Mouse (Mus musculus) small intestine, adult 2 months (tissue): ENCODE results near the gene Zfpl1. TPM values are rescaled to one million over a fixed set of nuclear protein-coding genes. Genes with fewer than 3 reads are reported as not detected.

Experiments
- H3K27ac ChIP-seq: fragments of 200-500 bp; 2 replicates; pipeline ENCODE4 v1.5.1; 2012; ENCODE audit warnings: low read depth, low read length, control low read depth, inconsistent platforms; ENCODE audit not compliant: insufficient read depth
- H3K27me3 ChIP-seq: fragments of 200-500 bp; 2 replicates; pipeline ENCODE4 v1.6.1; 2012; ENCODE audit warnings: mild to moderate bottlenecking, moderate library complexity, low read length, inconsistent platforms; ENCODE audit not compliant: control insufficient read depth, insufficient read depth
- H3K36me3 ChIP-seq: fragments of 200-500 bp; 2 replicates; pipeline ENCODE4 v1.6.1; 2012; ENCODE audit warnings: mild to moderate bottlenecking, low read length, control low read depth, inconsistent platforms; ENCODE audit not compliant: control insufficient read depth, insufficient read depth
- H3K4me1 ChIP-seq: fragments of 200-500 bp; 2 replicates; pipeline ENCODE4 v1.6.1; 2012; ENCODE audit warnings: low read length, inconsistent platforms, mixed read lengths; ENCODE audit not compliant: control insufficient read depth, insufficient read depth, insufficient read length
- H3K4me3 ChIP-seq: fragments of 200-500 bp; 2 replicates; pipeline ENCODE4 v1.5.1; 2012; ENCODE audit warnings: low read depth, mild to moderate bottlenecking, control low read depth, inconsistent platforms, low read length, moderate library complexity
- CTCF ChIP-seq: fragments of 200-500 bp; IDR thresholded peaks from 2 replicates; pipeline ENCODE4 v1.5.1; 2012; ENCODE audit warnings: low read depth, mild to moderate bottlenecking, control low read depth, inconsistent platforms, low read length, moderate library complexity, mixed read lengths; ENCODE audit not compliant: insufficient replicate concordance, insufficient read length; ENCODE audit errors: extremely low read depth
- POLR2A ChIP-seq: fragments of 200-500 bp; IDR thresholded peaks from 2 replicates; pipeline ENCODE4 v1.6.1; 2012; ENCODE audit warnings: low read depth, mild to moderate bottlenecking, control low read depth, inconsistent platforms, low read length, moderate library complexity
- WGBS: fragments of 180-500 bp; shearing (Covaris S2); methylation state at CpG from one replicate; pipeline ENCODE4 v1.1.7; 2018; 5-methylcytosine and 5-hydroxymethylcytosine counted together
- polyA plus RNA-seq: library from polyadenylated mRNA; depleted of rRNA; stranded (reverse); fragments of >200 nt; gene quantifications from 2 replicates; pipeline ENCODE4 v1.2.3, GENCODE M21; 2012

Gene Zfpl1
- polyA plus RNA-seq, 1 experiment = 119 TPM

DNA sequence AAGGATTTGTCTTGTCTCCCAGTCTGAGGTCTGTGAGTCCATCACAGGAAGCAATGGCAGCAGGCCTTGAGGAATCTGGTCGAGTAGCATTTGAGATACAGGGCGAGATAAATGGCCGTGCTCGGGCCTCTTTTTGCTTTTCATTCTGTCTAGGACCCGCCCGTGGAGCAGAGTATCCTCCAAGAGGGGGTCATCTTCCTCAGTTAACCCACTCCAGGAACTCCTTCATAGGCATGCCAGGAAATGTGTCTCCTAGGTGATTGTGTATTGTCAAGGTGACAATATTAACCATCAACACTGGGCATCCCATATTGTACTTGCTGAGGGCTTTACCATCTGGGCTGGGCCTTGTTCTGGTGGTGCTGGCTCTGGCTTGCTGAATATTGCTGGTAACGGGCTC is 9.4 kb upstream of the Zfpl1 start, which contains the start of gene AC131692.1:
Gene AC131692.1, plus strand, starts transcription at position 301 of the 400 bp plus-strand sequence.
- H3K4me3 ChIP-seq = no peak within 1 kb of the TSS
- H3K4me1 ChIP-seq = no peaks in the 10 kb centered on the region
- H3K27me3 ChIP-seq = no peaks in the 10 kb centered on the region
- peaks cover 1% of the 10 kb centered on the region; the same call in 1 of the 2 replicates for H3K36me3 ChIP-seq
- 86% methylated on average over 7 of the region's 7 CpGs for WGBS
- no peak for TF ChIP-seq POLR2A
- TF ChIP-seq CTCF = no peak
- no peak within 1 kb of the TSS for H3K27ac ChIP-seq

DNA sequence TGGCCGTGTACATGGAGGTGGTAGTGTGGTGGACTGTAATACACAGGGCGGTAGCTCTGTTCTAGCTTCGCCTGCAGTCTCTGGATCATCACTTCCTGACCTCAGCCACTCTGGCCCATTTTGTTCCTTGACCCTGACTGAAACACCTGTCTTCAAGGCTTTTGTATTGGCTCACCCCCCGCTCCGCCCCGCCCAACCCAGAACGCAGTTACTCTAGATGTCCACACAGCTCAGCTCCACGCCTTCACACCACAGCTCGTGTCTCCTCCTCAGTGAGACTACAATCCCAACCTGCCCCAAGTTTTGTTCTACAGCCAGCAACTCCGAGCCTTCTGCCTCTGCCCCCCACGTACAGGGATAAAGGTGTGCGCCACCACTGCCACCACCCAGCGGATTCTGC is 4.1 kb upstream of the Zfpl1 start:
- WGBS = 75% methylated on average over 13 of the region's 13 CpGs
- H3K4me1 ChIP-seq = peaks cover 6% of the 10 kb centered on the region
- no peak overlapping the region for H3K4me3 ChIP-seq
- no peaks in the 10 kb centered on the region for H3K27me3 ChIP-seq
- TF ChIP-seq CTCF (no peak), POLR2A (no peak)
- H3K27ac ChIP-seq = no peak overlapping the region
- H3K36me3 ChIP-seq = peaks cover 1% of the 10 kb centered on the region; the same call in 1 of the 2 replicates

DNA sequence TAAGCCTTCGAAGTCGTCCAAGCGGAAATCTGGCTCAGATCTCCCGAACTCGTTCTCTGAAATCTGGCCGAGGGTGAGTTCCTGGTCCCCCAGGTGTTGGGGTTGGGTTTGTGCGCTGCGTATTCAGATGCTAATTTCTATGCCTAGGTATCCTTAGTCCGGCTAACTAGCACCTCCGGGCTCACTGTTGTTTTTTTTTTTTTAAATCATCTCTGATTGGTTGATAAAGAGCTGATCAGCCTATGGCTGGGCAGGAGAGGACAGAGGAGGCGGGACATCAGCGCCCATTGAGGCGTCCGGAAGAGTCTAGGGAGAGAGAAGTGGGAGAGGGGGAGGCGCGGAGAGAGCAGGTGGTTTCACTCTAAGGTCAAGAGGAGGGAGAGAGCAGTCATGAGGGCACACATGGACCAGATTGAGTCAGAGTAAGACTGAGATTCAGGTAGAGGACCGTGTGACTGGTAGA is 692 bp upstream of the Zfpl1 start:
- Histone ChIP-seq H3K27ac (0 out of 2 replicates have a peak overlapping the region, but pooled peaks have one; percentile 9), H3K36me3 (peaks cover 22% of the 10 kb centered on the region), H3K4me3 (peak overlapping the region; percentile 74), H3K4me1 (peaks cover 8% of the 10 kb centered on the region), H3K27me3 (no peaks in the 10 kb centered on the region)
- WGBS = under 1% methylated on average over 17 of the region's 17 CpGs
- TF ChIP-seq CTCF = no peak
- 0 out of 2 replicates have a peak, but pooled peaks have one; percentile 3 for TF ChIP-seq POLR2A

DNA sequence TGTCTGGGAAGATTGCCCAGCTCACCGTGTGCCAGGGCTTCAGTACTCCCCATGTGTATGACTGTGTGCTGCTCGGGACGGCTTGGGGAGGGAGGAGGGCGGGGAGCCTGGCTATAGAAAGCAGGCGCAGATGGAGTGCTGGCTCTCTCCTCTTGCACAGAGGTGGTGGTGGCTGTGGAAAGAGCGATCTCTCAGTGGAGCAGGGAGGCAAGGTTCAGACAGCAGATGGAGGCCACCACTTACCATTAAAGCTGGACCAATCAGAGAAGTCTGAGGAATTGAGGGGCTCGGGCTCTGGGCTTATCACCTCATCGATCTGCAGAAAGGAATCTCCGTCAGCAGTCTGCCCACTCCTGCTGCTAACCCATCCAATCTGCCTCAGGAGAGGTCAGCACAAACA is 2.6 kb downstream of the Zfpl1 start, which contains the start of gene Gm28374:
Gene Gm28374, minus strand, starts transcription at position 101 of the 400 bp plus-strand sequence.
- no peaks in the 10 kb centered on the region for H3K27me3 ChIP-seq
- H3K4me1 ChIP-seq = peaks cover 3% of the 10 kb centered on the region
- TF ChIP-seq POLR2A (no peak), CTCF (no peak)
- WGBS = 88% methylated on average over 9 of the region's 9 CpGs
- H3K27ac ChIP-seq = no peak within 1 kb of the TSS
- peaks cover 26% of the 10 kb centered on the region for H3K36me3 ChIP-seq
- H3K4me3 ChIP-seq = no peak within 1 kb of the TSS

DNA sequence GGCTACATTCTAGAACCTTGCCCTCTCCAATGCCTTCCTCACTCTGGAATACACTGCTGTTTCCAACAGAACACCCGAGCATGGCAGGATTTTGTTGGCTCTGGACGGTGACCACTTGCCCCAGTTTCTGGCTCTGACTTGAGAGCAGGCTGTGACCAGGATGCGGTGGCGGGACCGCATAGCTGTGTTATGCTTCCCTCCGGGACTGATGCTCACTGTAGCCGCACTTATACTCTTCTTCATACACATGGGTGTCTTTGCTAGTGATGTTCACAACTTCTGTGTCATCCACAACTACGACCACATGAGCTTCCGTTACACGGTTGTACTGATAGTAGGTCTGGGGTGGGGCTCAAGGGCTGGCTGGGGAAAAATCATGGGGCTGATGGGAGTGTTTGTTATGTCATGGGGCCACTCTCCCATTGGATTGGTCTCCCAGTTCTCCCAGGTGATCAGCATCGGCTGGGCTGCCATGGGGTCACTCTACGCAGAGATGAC is 4.7 kb downstream of the Zfpl1 start, which contains the start of gene Tmem262:
Gene Tmem262, plus strand, starts transcription at position 51 of the 498 bp plus-strand sequence.
- no peaks in the 10 kb centered on the region for H3K27me3 ChIP-seq
- TF ChIP-seq POLR2A = no peak
- peaks cover 30% of the 10 kb centered on the region for H3K36me3 ChIP-seq
- WGBS = 91% methylated on average over 12 of the region's 12 CpGs
- H3K4me1 ChIP-seq = peaks cover 10% of the 10 kb centered on the region
- no peak within 1 kb of the TSS for H3K4me3 ChIP-seq
- no peak within 1 kb of the TSS for H3K27ac ChIP-seq

DNA sequence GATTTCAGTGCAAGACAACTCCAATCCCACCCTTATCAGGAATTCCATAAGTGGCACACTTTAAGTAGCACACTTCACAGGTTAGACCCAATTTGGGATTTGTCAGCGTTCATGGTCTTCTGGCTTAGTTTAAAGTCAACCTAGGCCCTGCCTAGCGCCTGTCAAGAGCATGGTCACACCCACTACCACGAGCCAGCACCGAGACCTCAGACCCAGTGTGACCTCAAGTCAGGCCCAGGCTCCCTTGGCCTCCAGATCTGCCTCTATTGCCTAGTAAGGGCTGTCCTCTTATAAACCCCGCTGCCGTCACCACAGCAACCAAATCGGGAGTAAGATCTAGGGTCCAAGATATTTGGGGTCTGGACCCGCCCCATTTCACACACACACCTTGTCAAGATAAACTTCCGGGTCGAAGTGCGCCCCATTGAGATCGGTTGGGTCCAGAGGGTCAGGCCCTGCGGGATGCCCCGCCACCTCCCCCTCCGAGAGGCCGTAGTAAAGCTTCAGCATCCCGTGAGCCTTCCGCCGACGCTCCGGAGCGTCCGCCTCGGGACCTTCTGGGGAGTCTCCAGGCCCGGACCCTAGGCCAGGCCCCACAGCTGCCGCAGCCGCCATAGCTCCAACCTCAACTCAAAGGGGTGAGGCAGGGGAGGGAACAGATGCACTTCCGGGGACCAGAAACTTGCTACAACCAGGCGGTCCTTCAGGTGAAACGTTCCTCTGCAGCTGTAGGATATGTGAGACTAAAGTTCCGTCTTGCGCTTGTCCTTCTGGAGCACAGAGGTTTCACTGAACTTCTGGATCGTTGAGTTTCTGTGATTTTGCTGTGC is 8.0 kb downstream of the Zfpl1 start, which contains the start of gene Vps51:
Gene Vps51, minus strand, starts transcription at position 668 of the 830 bp plus-strand sequence.
- peaks cover 7% of the 10 kb centered on the region for H3K4me1 ChIP-seq
- H3K27ac ChIP-seq = peak within 1 kb of the TSS; percentile 87
- peak within 1 kb of the TSS; percentile 94 for H3K4me3 ChIP-seq
- TF ChIP-seq POLR2A (no peak; the same call in 1 of the 2 replicates), CTCF (no peak)
- peaks cover 33% of the 10 kb centered on the region for H3K36me3 ChIP-seq
- no peaks in the 10 kb centered on the region for H3K27me3 ChIP-seq
- WGBS = under 1% methylated on average over 33 of the region's 33 CpGs

DNA sequence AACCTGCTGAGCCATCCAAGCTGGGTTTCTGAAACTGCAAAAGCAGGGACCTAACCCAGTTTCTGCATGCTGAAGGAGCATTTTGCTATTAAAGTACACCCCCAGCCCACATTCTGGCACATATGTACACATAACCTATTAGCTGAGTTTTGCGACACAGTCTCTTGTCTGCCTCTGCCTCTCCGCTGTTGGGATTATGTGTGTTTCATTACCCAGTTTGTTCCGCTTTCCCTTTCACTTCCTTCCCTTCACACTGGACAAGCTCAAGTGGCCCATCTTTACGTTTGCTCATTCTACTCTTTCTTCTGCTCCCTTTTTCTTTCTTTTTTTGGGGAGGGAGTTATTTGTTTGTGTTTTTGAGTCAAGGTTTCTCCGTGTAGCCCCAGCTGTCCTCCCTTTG is 10.9 kb downstream of the Zfpl1 start:
- Histone ChIP-seq H3K36me3 (peaks cover 32% of the 10 kb centered on the region), H3K4me1 (peaks cover 7% of the 10 kb centered on the region), H3K4me3 (no peak overlapping the region), H3K27ac (peak overlapping the region; percentile 17; the same call in 1 of the 2 replicates), H3K27me3 (no peaks in the 10 kb centered on the region)
- WGBS = 92% methylated on average over 5 of the region's 5 CpGs
- TF ChIP-seq POLR2A = no peak
- TF ChIP-seq CTCF = no peak
